In the genomic region with DNA sequence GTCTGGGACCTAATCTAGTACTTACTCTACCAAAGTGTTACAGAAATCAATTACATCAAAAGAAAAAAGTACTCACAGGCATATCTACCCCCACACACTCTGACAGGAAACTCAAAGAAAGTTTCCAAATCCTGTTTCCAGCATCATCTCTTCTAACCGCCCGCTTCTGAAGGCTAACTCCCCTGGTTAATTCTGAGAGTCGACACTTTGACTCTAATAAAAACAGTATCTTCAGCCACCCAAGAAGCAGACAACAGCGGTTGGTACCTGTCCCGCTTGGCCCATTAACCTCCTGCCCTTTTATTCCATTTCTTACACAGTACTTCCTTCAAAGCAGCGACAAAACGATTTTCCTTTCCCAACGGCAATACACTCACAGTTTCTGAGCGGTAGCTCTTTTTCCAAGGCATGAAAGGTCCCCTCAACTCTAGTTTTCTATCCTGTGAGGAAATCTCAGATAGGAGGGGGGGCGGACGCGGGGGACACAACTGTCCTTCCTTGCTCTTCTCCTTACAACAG, we compare ENCODE assay signal across 8 mouse cellular contexts. TPM values are rescaled to one million over a fixed set of nuclear protein-coding genes. Genes with fewer than 3 reads are reported as not detected.
DNase-seq lines count a peak whose midpoint lies in the region; ATAC-seq and TF ChIP-seq lines count a peak whose summit lies in the region.

No protein-coding gene starts in this region.

- H3K36me3 ChIP-seq in heart, embryonic 13.5 days = no peaks in the 10 kb centered on the region
- H3K36me3 ChIP-seq in ES-Bruce4 (ENCODE audit: control insufficient read depth, insufficient read depth, low read length, poor library complexity, severe bottlenecking) = no peaks in the 10 kb centered on the region
- no peaks in the 10 kb centered on the region for H3K36me3 ChIP-seq in forebrain, embryonic 14.5 days (ENCODE audit: control insufficient read depth, insufficient read depth, low read length)
- H3K36me3 ChIP-seq in limb, embryonic 15.5 days = no peaks in the 10 kb centered on the region
- no peaks in the 10 kb centered on the region for H3K36me3 ChIP-seq in stomach, embryonic 14.5 days (ENCODE audit: control insufficient read depth, insufficient read depth, low read length)

- peak overlapping the region; percentile 93 for H3K27ac ChIP-seq in heart, embryonic 13.5 days (replicated peaks)
- no peak overlapping the region for H3K27ac ChIP-seq in ES-Bruce4 (ENCODE audit: insufficient read depth, low read length)
- H3K27ac ChIP-seq in forebrain, embryonic 14.5 days (ENCODE audit: low read depth, low read length) = peak overlapping the region; percentile 33; the same call in 1 of the 2 replicates
- H3K27ac ChIP-seq in limb, embryonic 15.5 days = peak overlapping the region; percentile 89
- H3K27ac ChIP-seq in stomach, embryonic 14.5 days (ENCODE audit: low read length) = peak overlapping the region; percentile 87

- no peak for TF ChIP-seq CTCF in ES-Bruce4 (IDR thresholded peaks at IDR 0.05; ENCODE audit: low read depth, low read length)

- 2% methylated on average over 12 of the region's 12 CpGs for WGBS in heart, embryonic 13.5 days
- under 1% methylated on average over 12 of the region's 12 CpGs for WGBS in forebrain, embryonic 14.5 days
- WGBS in limb, embryonic 15.5 days = under 1% methylated on average over 12 of the region's 12 CpGs
- WGBS in stomach, embryonic 14.5 days = 0% methylated on average over 12 of the region's 12 CpGs

- H3K9me3 ChIP-seq in heart, embryonic 13.5 days = no peaks in the 10 kb centered on the region
- no peaks in the 10 kb centered on the region for H3K9me3 ChIP-seq in ES-Bruce4 (replicated peaks; ENCODE audit: control insufficient read depth, insufficient read depth, low read length, poor library complexity, severe bottlenecking)
- no peaks in the 10 kb centered on the region for H3K9me3 ChIP-seq in forebrain, embryonic 14.5 days (replicated peaks; ENCODE audit: control insufficient read depth, low read length)
- no peaks in the 10 kb centered on the region for H3K9me3 ChIP-seq in limb, embryonic 15.5 days
- H3K9me3 ChIP-seq in stomach, embryonic 14.5 days (ENCODE audit: control insufficient read depth, low read depth, low read length) = no peaks in the 10 kb centered on the region

- no peak for DNase-seq in heart, postnatal 10 days
- DNase-seq in forebrain, embryonic 14.5 days (ENCODE audit: low spot score) = no peak
- DNase-seq in layer of hippocampus, postnatal 10 days (ENCODE audit: low spot score in 2 of 2) = no peak
- no peak for DNase-seq in c-Kit-positive CD71-positive TER-119-positive erythroid progenitor cells, embryonic 14.5 days (ENCODE audit: low spot score)

- H3K4me2 ChIP-seq in heart, embryonic 13.5 days = peak overlapping the region; percentile 89
- peak overlapping the region; percentile 87 for H3K4me2 ChIP-seq in forebrain, embryonic 14.5 days (ENCODE audit: low read length)
- H3K4me2 ChIP-seq in limb, embryonic 15.5 days = peak overlapping the region; percentile 70
- peak overlapping the region; percentile 66 for H3K4me2 ChIP-seq in stomach, embryonic 14.5 days (replicated peaks; ENCODE audit: low read depth, low read length)

- TF ChIP-seq POLR2A in ES-Bruce4 (IDR thresholded peaks at IDR 0.05; ENCODE audit: insufficient read depth, low read length) = no peak

- H3K4me3 ChIP-seq in heart, embryonic 13.5 days = peak overlapping the region; percentile 88
- peak overlapping the region; percentile 98 for H3K4me3 ChIP-seq in ES-Bruce4 (ENCODE audit: low read depth, low read length)
- peak overlapping the region; percentile 80 for H3K4me3 ChIP-seq in forebrain, embryonic 14.5 days (ENCODE audit: low read depth, low read length)
- peak overlapping the region; percentile 91 for H3K4me3 ChIP-seq in limb, embryonic 15.5 days
- peak overlapping the region; percentile 84 for H3K4me3 ChIP-seq in stomach, embryonic 14.5 days (ENCODE audit: low read depth, low read length)

- peaks cover 54% of the 10 kb centered on the region for H3K4me1 ChIP-seq in heart, embryonic 13.5 days
- no peaks in the 10 kb centered on the region for H3K4me1 ChIP-seq in ES-Bruce4 (ENCODE audit: control insufficient read depth, insufficient read depth, low read length)
- H3K4me1 ChIP-seq in forebrain, embryonic 14.5 days (ENCODE audit: control insufficient read depth, insufficient read depth, low read length) = peaks cover 19% of the 10 kb centered on the region; the same call in 1 of the 2 replicates
- H3K4me1 ChIP-seq in limb, embryonic 15.5 days = peaks cover 18% of the 10 kb centered on the region
- H3K4me1 ChIP-seq in stomach, embryonic 14.5 days (ENCODE audit: control insufficient read depth, insufficient read depth, low read length) = peaks cover 17% of the 10 kb centered on the region

- intact Hi-C loops in heart, postnatal 10 days (cut with DNase I) = loop anchor here (2.0 kb wide), 2 partner anchors 25 to 95 kb away; no protein-coding TSS in a partner anchor

- TF ChIP-seq EP300 in ES-Bruce4 (IDR thresholded peaks at IDR 0.05; ENCODE audit: insufficient read depth, low read depth, low read length) = no peak

- no peak for ATAC-seq in heart, embryonic 13.5 days (ENCODE audit: extremely low read depth, insufficient number of reproducible peaks, low FRiP score, low TSS enrichment)
- no peak for ATAC-seq in forebrain, embryonic 14.5 days
- ATAC-seq in limb, embryonic 15.5 days (ENCODE audit: insufficient number of reproducible peaks, low FRiP score, low TSS enrichment, low read depth) = no peak
- no peak for ATAC-seq in stomach, embryonic 14.5 days (ENCODE audit: insufficient number of reproducible peaks, insufficient read depth, low FRiP score, low read depth)

- peaks cover 30% of the 10 kb centered on the region for H3K27me3 ChIP-seq in heart, embryonic 13.5 days (replicated peaks)
- no peaks in the 10 kb centered on the region for H3K27me3 ChIP-seq in ES-Bruce4 (ENCODE audit: control insufficient read depth, insufficient read depth, low read length, poor library complexity, severe bottlenecking)
- H3K27me3 ChIP-seq in forebrain, embryonic 14.5 days (replicated peaks; ENCODE audit: control insufficient read depth, insufficient read depth, low read length) = no peaks in the 10 kb centered on the region
- H3K27me3 ChIP-seq in limb, embryonic 15.5 days = no peaks in the 10 kb centered on the region
- H3K27me3 ChIP-seq in stomach, embryonic 14.5 days (ENCODE audit: control insufficient read depth, insufficient read depth, low read length) = no peaks in the 10 kb centered on the region

- H3K9ac ChIP-seq in heart, embryonic 13.5 days = peak overlapping the region; percentile 97
- peak overlapping the region; percentile 97 for H3K9ac ChIP-seq in ES-Bruce4 (ENCODE audit: low read depth, poor library complexity, severe bottlenecking)
- H3K9ac ChIP-seq in forebrain, embryonic 14.5 days (ENCODE audit: low read length) = peak overlapping the region; percentile 88
- peak overlapping the region; percentile 87 for H3K9ac ChIP-seq in limb, embryonic 15.5 days
- peak overlapping the region; percentile 92 for H3K9ac ChIP-seq in stomach, embryonic 14.5 days (replicated peaks; ENCODE audit: low read depth, low read length)

RNA-seq across cellular contexts. Expression of a gene that starts 0.9 kb away (rescaled TPM):
- polyA plus RNA-seq in heart, embryonic 13.5 days (2015; fragmentation: Nextera tagmentation; extraction: Ambion mirVana) = 81.3 and 91.9 TPM in 2 replicates
- total RNA-seq in heart, postnatal 10 days (2021) = 100 to 1,000 TPM; 127 to 130 TPM
- polyA plus RNA-seq in ES-Bruce4 (2011; ENCODE audit: insufficient read depth, insufficient read length, low read depth, missing spikeins) = 87.7 and 88.6 TPM in 2 replicates
- 48.1 and 69.3 TPM in 2 replicates for polyA plus RNA-seq in forebrain, embryonic 14.5 days (2014; fragmentation: Nextera tagmentation; extraction: Ambion mirVana)
- polyA plus RNA-seq in limb, embryonic 15.5 days (2015; fragmentation: Nextera tagmentation; extraction: Ambion mirVana) = 100 and 106 TPM in 2 replicates
- polyA plus RNA-seq in stomach, embryonic 14.5 days (2014; fragmentation: Nextera tagmentation; extraction: Ambion mirVana) = 100 and 112 TPM in 2 replicates
- 10 to 100 TPM; 95.2 to 98.6 TPM for total RNA-seq in layer of hippocampus, postnatal 10 days (2021)
